Mouse (Mus musculus) left cerebral cortex, adult 2 months (tissue): Measurements from ENCODE around the gene Vpreb2. TPM values are rescaled to one million over a fixed set of nuclear protein-coding genes. Genes with fewer than 3 reads are reported as not detected.
"Not testable (repeated sequence)": the region's sequence is repeated elsewhere in the genome, so short reads cannot be mapped to it uniquely, and the experiment has no call there.

ENCODE experiments used
- DNase-seq, 2 experiments: peaks; one replicate each; pipeline ENCODE4 v3.0.0; 2021 to 2022; ENCODE audit warnings: low spot score in 2 of 2, mixed read lengths in 1 of 2; ENCODE audit errors: extremely low spot score in 1 of 2
- H3K27ac ChIP-seq: fragments of 200-600 bp; 2 replicates; pipeline ENCODE4 v1.8.1; 2022
- H3K4me3 ChIP-seq: fragments of 200-600 bp; 2 replicates; pipeline ENCODE4 v1.8.1; 2022
- CTCF ChIP-seq: fragments of 200-600 bp; IDR thresholded peaks from 2 replicates; pipeline ENCODE4 v1.8.1; 2022; ENCODE audit warnings: antibody characterized with exemption, mild to moderate bottlenecking, moderate library complexity
- intact Hi-C: fragments of 180-260 bp; cut with DNase I; formaldehyde crosslinking; loops from one replicate; pipeline ENCODE4 v1.15.1; 2025
- total RNA-seq, 2 experiments: library from RNA; stranded (reverse); gene quantifications; 2 replicates each; pipeline ENCODE4 v1.2.3; 2021

Vpreb2 gene
- total RNA-seq, 2 experiments from 2014 or later, result not detected

DNA sequence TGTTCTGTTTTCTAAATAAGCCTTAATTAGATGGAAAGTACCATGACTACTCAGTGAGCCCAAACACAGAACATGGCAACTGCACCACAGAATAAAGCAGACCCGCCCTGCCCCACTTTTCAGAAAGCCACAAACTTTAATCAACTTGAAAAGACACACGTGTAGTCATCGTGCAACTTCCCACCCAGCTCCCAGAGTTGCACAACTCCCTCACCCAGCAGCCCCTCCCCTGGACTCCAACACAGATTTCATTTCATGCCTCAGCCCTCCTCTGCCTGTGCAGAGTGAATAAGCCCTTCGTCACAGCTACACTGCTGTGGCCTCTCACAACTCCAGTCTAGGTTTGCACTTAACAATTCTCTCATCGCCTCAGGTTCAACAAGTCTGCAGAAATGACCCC, 24.4 kb downstream of the Vpreb2 start:
- no peak for TF ChIP-seq CTCF
- intact Hi-C loops, result no loop called here
- Histone ChIP-seq H3K27ac (no peak overlapping the region), H3K4me3 (no peak overlapping the region)
- no peak for DNase-seq

GRCm38 (mm10) chr16:18007083-18007482, 26.9 kb downstream of the Vpreb2 start:
- TF ChIP-seq CTCF, result no peak
- intact Hi-C loops, result no loop called here
- no peak for DNase-seq
- no peak overlapping the region for H3K27ac ChIP-seq
- H3K4me3 ChIP-seq, result no peak overlapping the region

GRCm38 (mm10) chr16:18011101-18011500, 30.9 kb downstream of the Vpreb2 start:
- no peak for TF ChIP-seq CTCF
- intact Hi-C loops, result no loop called here
- no peak for DNase-seq
- H3K27ac ChIP-seq, result no peak overlapping the region
- H3K4me3 ChIP-seq, result no peak overlapping the region

GRCm38 (mm10) chr16:18016482-18016881, 36.3 kb downstream of the Vpreb2 start:
- H3K4me3 ChIP-seq, intact Hi-C loops, H3K27ac ChIP-seq, DNase-seq: not testable (repeated sequence)

GRCm38 (mm10) chr16:18022780-18023557, 42.7 kb downstream of the Vpreb2 start:
- no peak for DNase-seq
- no peak for TF ChIP-seq CTCF
- H3K4me3 ChIP-seq, result no peak overlapping the region
- intact Hi-C loops, result no loop called here
- H3K27ac ChIP-seq, result no peak overlapping the region

DNA sequence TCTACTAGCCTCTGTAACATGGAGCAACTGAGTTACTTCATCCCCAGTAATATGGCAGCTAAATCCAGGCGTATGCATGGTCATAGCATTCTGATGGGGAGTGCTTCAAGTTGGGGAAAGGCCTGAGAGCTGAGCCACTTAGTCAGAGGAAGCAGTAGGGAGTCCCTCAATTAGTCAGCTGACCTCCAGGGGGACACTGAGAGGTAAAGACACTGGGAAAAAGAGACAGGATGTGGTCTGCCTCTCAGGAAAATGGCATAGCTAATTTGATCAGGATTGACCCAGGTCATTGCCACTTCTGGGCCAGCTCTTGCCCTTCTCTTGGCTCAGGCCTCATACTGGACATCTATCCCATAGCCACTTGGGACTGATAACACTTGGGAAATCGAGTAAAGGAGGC, 47.1 kb downstream of the Vpreb2 start:
- no peak for TF ChIP-seq CTCF
- DNase-seq, result no peak
- no peak overlapping the region for H3K4me3 ChIP-seq
- intact Hi-C loops, result no loop called here
- H3K27ac ChIP-seq, result no peak overlapping the region

Other genes starting within 250 kb of the Vpreb2 start
- 10 to 100 TPM; 76.9 to 83.4 TPM for gene Med15, start 247.5 kb upstream of the Vpreb2 start, total RNA-seq
- 10 to 100 TPM; 84.9 to 86.0 TPM for gene Klhl22, start 220.8 kb upstream of the Vpreb2 start, total RNA-seq
- 1 to 10 TPM; 2.8 to 5.9 TPM for gene Scarf2, start 183.1 kb upstream of the Vpreb2 start, total RNA-seq
- 1 to 10 TPM; 3.4 to 4.1 TPM for gene B830017H08Rik, start 147.3 kb upstream of the Vpreb2 start, total RNA-seq
- gene Car15, start 142.1 kb upstream of the Vpreb2 start, total RNA-seq, result 10 to 100 TPM; 12.2 to 16.4 TPM
- 1 to 10 TPM; 2.3 to 3.2 TPM for gene Gm20518, start 88.8 kb upstream of the Vpreb2 start, total RNA-seq
- gene Tssk1, start 86.2 kb upstream of the Vpreb2 start, total RNA-seq, result not detected
- gene Dgcr2, start 81.9 kb upstream of the Vpreb2 start, total RNA-seq, result 10 to 100 TPM; 93.2 to 99.7 TPM
- not detected for gene Tssk2, start 81.8 kb upstream of the Vpreb2 start, total RNA-seq
- 10 to 100 TPM; 27.8 to 31.8 TPM for gene Ess2, start 69.1 kb upstream of the Vpreb2 start, total RNA-seq
- not detected for gene Gsc2, start 65.4 kb upstream of the Vpreb2 start, total RNA-seq
- 10 to 100 TPM; 39.2 to 43.9 TPM for gene Slc25a1, start 52.2 kb upstream of the Vpreb2 start, total RNA-seq
- 10 to 100 TPM; 96.1 to 96.8 TPM for gene Dgcr6, start 72.4 kb downstream of the Vpreb2 start, total RNA-seq
- gene Prodh, start 109.8 kb downstream of the Vpreb2 start, total RNA-seq, result 10 to 100 TPM; 38.9 to 40.8 TPM
- 100 to 1,000 TPM; 138 to 147 TPM for gene Rtn4r, start 147.2 kb downstream of the Vpreb2 start, total RNA-seq
- not detected for gene Ccdc188, start 237.5 kb downstream of the Vpreb2 start, total RNA-seq